Mouse (Mus musculus) kidney, adult 9 months (tissue): Measurements from ENCODE around the gene Atp10a.

Experiments
- DNase-seq: peaks from one replicate; pipeline ENCODE4 v3.0.0; 2022

Atp10a gene

DNA sequence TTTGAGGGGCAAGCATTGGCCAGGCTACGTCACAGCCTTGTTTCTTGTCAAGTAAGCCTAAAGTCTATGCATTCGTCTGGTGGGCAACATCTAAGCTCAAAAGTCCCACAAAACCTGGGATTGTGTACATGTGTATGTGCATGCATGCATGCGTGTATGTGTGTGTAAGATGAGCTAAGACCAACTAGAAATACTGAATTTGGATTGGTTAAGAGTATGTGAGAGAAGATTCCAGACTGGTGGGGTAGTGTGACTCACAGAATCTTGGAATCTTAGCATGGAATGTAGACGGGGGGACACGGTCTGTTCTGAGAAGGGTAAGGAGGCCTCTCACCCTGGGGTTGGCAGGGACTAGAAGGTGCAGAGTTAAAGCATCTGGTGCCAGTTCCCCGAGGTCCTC is at the start of gene Atp10a:
Gene Atp10a, plus strand, starts transcription at position 301 of the 400 bp plus-strand sequence.
- no peak for DNase-seq

GRCm38 (mm10) chr7:58618048-58618447 is 37.9 kb upstream of the Atp10a start:
- DNase-seq, result no peak

DNA sequence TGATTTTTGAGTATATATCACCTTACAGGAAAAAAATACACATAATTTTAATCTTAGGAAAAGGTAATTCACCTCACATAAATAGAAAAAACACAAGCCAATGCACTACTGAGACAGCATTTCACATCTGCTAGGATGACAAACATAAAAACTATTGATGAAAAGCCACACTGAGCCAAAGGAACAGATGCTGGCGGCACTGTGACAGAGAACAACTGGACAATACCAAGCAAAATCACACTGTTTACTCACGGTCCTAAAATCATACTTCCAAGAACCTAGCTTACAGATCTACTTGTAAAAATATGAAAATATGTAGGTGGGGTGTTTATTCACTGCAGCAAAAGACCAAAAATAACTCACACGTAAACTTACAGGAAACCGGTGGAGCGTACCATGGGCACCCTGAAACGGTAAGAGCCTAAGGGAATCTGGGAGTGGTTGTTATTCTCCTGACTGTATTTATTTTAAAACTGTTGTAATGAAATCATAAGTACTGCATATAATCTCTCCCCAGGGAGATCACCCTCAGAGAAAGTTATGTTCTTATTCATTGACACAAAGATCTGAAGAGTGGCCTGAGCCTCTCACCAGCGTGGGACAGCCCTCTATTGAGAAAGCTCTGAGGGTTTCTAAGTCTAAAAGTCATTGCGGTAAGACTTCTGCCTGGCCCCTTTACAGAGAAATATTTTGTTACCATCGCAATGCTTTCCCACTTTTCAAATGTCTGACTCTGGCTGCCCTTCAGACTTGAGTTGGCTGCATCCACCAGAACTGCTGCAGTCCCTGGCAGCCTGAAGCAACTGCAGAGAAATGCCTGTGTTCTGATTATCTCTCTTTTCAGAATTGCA is 29.4 kb upstream of the Atp10a start:
- peak; percentile 0 for DNase-seq

DNA sequence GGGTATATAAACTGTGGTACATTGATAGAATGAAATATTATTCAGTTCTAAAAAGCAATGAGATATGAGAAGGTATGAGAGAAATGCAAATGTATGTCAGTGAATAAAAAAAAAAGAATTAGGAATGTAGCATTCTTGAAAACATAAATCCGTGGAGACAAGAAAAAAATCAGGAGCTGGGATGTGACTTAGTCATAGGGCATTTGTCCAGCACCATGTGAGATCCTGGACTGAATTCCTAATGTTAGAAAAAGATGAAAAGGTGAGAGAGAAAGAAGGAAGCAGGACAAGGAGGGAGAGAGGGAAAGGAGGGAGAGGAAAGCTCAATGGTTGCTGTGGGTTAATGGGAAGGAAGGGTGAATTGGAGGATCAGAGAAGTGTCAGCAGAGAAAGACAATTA is 28.6 kb upstream of the Atp10a start:
- no peak for DNase-seq

DNA sequence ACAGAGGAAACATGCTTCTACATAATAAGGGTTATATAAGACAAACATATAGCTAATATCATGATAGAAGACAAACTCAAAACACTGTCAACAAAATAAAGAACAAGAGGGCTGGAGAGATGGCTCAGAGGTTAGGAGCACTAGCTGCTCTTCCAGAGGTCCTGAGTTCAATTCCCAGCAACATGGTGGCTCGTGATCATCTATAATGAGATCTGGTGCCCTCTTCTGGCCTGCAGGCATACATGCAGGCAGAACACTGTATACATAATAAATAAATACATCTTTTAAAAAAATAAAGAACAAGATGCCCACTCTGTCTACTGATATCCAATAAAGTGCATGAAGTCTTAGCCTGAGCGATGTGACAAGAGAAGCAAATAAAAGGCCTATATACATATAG is 26.7 kb upstream of the Atp10a start:
- DNase-seq, result no peak

DNA sequence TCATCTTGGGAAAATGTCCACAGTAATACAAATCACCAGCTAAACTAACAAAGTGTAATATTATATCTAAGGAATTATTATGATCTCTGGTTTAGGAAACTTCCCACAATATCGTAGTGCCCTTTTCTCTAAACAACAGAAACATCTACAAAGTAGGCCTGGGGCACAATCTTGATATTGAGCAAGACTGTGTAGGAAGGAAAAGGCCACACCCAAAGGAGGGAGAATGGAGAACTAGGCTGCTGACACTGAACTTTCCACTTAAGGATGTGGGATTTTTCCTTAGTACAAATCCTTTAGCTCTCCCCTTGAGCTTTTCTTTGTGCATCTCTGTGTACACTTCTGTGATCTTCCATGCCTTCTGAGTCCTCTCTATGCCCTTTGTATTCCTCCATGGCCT is 22.3 kb upstream of the Atp10a start:
- DNase-seq, result no peak

- no peak for DNase-seq
Observed at GRCm38 (mm10) chr7:58639676-58640075, 16.3 kb upstream of the Atp10a start.

- no peak for DNase-seq
Observed at GRCm38 (mm10) chr7:58640456-58640855, 15.5 kb upstream of the Atp10a start.

DNA sequence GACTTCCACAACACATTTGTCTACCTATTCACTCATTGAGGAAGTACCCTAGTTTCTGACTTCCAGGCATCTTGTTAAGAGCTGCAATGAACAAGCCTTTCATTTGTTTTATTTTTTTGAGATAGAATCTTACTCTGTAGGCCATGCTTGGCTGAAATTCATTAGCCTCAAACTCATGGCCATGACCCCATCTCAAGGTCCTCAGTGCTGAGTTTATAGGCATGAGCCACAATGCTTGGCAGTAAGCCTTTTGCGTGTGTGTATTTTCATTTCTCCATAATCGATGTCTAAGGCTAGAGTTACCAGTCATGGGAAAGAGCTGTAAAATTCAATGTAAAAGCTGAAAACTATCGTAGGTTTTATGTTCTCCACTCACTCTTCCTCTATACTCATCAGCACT is 14.1 kb upstream of the Atp10a start:
- no peak for DNase-seq

GRCm38 (mm10) chr7:58647404-58647803 is 8.6 kb upstream of the Atp10a start:
- no peak for DNase-seq

DNA sequence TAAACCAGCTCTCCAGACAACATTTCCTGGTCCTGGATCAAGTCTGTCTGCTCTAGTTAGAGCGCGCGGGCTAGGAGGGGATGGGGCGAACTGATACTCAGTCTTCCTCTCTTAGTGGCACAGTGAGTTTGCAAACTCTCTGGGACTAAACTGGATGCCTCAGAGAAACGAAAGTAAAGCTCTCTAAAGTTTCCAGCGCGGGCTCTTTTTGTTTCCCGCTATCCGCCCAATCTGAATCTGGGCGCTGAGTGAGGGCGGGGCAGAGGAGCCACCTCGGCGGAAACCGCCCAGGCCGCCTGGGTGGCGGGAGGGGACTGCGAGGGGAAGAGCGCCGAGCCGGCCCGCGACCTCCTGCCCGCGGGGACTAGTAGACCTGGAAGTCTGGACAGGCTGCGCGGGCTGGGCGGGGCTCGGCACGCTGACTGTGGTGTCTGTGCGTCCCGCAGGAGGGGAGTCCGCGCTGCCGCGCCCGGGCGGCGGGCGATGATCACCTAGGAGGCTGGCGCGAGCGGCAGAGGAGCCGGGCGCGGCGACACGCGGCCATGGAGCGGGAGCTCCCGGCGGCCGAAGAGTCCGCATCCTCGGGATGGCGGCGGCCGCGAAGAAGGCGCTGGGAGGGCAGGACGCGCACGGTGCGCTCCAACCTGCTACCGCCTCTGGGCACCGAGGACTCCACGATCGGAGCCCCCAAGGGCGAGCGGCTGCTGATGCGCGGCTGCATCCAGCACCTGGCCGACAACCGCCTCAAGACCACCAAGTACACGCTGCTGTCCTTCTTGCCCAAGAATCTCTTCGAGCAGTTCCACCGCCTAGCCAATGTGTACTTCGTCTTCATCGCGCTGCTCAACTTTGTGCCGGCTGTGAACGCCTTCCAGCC is 2.2 kb downstream of the Atp10a start:
- peak; percentile 40 for DNase-seq

GRCm38 (mm10) chr7:58658790-58659405 is 2.9 kb downstream of the Atp10a start:
- no peak for DNase-seq

DNA sequence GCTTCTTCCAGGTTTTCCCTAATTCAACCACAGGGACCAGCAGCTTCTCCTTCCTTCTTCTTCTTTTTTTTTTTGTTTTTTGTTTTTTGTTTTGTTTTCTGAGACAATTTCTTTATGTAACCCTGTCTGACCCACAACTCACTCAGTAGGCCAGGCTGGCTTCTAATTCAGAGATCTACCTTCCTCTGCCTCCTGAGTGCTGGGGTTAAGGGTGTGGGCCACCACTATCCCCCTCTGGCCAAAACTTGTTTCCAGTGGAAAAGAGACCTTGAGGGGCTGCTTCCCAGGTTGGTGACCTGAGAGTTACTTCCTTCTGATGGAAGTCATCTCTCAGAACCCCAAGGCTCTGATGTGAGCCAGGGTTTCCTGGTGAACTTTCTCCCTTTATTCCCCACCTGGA is 4.1 kb downstream of the Atp10a start:
- no peak for DNase-seq

- DNase-seq, result no peak
Observed at GRCm38 (mm10) chr7:58660665-58661064, 4.7 kb downstream of the Atp10a start.

GRCm38 (mm10) chr7:58661076-58661475 is 5.1 kb downstream of the Atp10a start:
- no peak for DNase-seq

- DNase-seq, result no peak
Observed at GRCm38 (mm10) chr7:58668617-58669016, 12.7 kb downstream of the Atp10a start.

DNA sequence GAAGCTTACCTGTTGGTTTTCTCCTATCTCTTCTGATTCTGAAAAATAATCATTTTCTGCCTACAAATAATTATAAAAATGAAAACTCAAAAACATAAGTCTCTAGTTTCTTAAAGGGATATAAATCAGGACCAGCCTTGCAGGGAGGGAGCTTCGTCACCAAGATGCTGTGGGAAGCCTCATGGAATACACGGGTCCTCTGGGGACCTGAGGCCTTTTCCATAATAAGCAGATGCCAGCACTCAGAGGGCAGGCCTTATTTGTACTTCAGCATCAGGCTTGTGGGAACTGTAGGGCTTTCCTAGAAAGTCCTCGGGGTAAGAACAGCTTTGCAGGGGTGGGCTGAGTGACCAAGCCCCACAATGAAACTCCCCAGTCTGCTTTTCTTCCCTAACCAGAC is 20.1 kb downstream of the Atp10a start:
- DNase-seq, result no peak

DNA sequence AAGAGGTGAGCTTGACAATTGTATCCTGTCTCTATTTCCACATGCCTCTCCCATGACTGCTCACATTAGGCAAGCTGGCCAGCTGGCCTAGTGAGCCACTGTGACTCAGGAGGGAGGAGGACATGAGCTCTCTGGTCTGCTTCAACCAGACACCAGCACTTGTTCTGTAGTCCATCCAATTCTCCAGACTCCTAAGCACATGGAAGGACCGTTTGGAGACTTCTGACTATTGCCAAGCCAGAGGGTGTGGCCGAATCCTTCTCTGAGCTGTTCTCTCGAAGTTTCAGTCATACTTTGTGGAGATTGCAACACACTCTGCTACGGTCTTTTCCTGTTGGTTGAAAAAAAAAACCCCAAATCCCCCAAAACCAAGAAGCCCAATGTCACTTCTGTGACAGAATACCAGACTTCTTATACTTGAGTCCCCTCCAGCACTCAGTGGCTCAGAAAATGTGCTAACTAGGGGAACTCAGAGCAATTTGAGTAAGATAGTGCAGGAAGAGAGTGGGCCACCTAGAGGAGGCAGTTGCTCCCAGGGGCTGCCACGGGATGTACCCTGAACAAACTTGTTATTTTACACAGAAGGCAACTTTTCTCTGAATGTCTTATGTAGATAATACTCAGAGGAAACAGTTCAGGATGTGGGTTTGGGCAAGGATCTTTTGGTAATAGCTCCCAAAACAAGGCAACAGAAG is 21.3 kb downstream of the Atp10a start:
- DNase-seq, result no peak

DNA sequence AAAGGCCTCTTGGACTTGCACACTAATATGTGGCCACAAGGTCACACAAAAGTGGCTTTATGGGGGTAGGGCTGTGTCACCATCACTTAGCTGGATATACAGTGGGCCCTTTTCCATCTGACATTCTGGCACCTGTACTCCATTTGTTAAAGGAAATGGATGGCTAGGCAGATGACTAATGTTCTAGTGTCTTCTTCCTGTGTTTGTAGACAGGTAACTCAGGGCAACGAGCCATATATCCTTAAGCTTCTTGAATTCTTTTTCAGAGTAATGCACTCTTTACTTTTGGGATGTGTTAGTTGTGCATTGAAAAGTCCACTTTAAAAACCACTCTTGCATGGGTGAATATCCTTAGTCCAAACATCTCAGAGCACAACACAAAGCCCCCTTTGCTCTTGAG is 30.0 kb downstream of the Atp10a start:
- no peak for DNase-seq

DNA sequence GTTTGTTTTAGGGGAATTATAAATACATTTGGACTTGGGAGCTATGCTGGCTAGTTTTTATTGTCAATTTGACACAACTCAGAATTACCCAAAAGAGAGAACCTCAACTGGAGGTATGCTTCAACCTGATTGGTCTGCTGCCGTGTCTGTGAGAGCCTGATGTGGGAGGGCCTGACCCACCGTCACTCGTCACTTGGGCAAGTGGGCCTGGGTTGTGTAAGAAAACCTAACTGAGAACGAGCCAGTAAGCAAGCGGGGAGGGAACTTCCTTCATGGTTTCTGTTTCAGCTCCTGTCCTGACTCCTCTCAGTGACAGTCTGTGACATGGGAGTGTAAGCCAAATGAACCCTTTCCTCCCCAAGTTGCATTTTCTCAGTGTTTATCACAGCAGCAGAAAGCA is 30.6 kb downstream of the Atp10a start:
- DNase-seq, result no peak

- no peak for DNase-seq
Observed at GRCm38 (mm10) chr7:58686997-58687396, 31.0 kb downstream of the Atp10a start.

- no peak for DNase-seq
Observed at GRCm38 (mm10) chr7:58690069-58690923, 34.3 kb downstream of the Atp10a start.
